Mouse (Mus musculus) gastrocnemius, postnatal 36 days (tissue): Measurements from ENCODE around the gene Tnnc1. TPM values are rescaled to one million over a fixed set of nuclear protein-coding genes. Genes with fewer than 3 reads are reported as not detected.
A peak's percentile ranks its signal among the peaks of the same experiment; 100 is the strongest.

Experiments used
- DNase-seq, 2 experiments: peaks; one replicate each; pipeline ENCODE4 v3.0.0; 2022
- intact Hi-C: fragments of 180-260 bp; cut with DNase I; formaldehyde crosslinking; loops from one replicate; pipeline ENCODE4 v1.15.1; 2025
- long read RNA-seq, 2 experiments: library from polyadenylated mRNA; stranded (forward); transcript quantifications; one replicate each; pipeline ENCODE4 v2.0.0; 2021
- total RNA-seq, 2 experiments: library from RNA; stranded (reverse); gene quantifications; 2 replicates each; pipeline ENCODE4 v1.2.3; 2021

The Tnnc1 gene
- total RNA-seq: 100 to 1,000 TPM; 121 to 774 TPM
- long read RNA-seq, experiment 1, transcript Tnnc1-202 (6 exons, 721 nt): major isoform, 307 of 317 reads
- long read RNA-seq, experiment 1, partial matches to known transcripts: 5 of 317 reads
- long read RNA-seq, experiment 1, other reads (novel, unspliced or antisense): 3 of 317 reads
- long read RNA-seq, experiment 2, transcript Tnnc1-202 (6 exons, 721 nt): major isoform, 2,150 of 2,251 reads
- long read RNA-seq, experiment 2, transcript Tnnc1-203 (6 exons, 584 nt): minor isoform, 22 of 2,251 reads
- long read RNA-seq, experiment 2, partial matches to known transcripts: 53 of 2,251 reads
- long read RNA-seq, experiment 2, other reads (novel, unspliced or antisense): 26 of 2,251 reads

DNA sequence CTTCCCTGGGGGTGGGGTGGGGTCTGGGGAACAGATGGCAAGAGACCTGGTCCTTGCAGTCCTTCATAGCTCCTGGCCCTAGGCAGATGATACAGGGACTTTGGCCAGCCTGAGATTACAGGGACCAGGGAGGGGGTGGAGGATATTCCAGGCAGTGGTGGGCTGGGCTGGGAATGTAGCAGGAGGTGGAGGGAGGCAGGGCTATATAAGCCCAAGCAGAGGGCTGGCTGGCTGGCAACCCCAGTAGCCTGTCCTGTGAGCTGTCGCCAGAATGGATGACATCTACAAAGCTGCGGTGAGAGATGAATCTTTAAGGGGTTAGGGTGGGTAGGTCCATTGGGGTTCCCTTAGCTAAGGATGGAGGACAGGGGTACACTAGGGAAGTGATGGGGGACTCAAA lies at the start of gene Tnnc1:
TSS of gene Tnnc1 (plus strand) at position 229 of the 400 bp plus-strand sequence.
- intact Hi-C loops: no loop called here
- DNase-seq: no peak

DNA sequence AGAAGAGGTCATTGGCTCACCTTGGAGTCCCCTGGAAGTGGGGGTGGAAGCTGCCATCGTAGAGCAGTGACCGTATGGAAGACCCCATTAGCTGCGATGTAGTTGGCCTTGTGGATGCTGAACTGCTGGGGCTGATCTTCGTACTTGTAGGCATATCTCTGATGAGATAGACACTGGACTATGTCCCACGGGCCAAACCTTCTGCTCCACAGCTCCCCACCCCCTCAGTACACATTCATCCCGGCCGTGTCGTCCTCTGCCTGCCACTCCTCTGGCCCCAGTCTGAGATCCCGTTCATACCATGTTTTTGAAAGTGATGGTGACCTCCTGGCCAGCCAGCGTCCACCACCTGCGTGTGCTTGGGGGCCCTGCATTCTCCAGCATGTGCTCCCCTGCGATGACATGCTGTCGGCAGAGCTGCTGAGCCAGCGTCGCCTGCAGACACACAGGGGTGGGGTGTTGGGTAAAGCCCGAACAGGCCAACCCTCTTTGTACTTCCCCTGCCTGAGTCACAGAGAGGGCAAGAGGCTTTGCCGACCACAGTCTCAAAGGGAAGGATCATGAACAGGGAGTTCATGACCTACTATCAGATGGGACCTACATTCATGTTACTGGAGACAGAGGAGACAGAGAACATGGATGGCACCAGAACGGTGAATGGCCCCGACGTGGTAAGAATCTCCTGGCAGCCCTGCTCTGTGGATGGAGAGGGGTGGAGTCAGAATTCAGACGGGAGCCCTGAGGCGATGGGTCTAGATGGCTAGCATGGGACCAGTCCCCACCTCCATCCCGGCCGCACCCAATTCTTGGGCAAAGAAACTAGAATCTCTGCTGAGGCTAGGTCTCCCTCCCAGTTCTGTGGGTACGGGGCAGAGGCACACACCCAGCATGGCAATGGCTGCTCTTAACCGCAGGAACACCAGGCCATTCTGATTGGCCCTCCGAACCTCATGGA lies 47.6 kb upstream of the Tnnc1 start:
- no peak for DNase-seq
- intact Hi-C loops: no loop called here

DNA sequence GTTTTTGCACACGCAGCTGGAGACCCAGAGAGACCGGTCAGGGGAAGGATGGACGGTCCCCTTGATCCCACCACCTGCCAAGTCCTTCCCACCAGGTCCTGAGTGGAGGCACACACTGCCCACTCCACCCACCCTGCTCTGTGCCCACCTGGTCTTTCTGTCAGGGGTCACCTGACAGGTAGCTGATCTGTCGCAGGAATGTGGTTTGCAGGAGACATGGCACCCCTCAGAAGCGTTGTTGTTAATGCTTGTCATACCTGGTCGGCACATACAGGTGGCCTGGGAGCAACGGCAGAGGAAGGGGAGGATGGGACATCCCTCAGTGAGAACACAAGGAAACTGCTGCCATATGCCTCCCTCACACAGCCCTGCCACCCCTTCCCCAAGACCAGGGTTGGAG lies 46.9 kb upstream of the Tnnc1 start:
- no peak for DNase-seq
- intact Hi-C loops: no loop called here

DNA sequence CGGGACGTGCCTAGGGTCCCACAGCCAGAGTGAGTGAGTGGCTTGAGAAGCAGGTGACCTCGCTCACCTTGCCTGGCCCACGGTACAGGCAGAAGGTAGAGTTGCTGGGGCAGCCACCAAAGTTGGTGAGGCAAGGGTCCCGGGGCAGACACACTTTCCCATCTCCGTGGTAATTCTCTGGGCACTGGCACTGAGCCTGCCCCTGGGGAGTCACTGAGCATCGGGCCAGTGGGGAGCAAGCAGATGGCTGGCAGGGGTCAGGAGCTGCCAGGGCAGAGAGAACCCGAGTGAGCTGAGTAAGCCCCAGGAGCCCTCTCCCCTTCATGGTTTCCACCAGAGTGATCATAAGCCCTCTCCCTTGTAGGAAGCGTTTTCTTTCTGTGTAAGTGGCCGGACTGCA lies 46.5 kb upstream of the Tnnc1 start:
- no peak for DNase-seq
- intact Hi-C loops: no loop called here

DNA sequence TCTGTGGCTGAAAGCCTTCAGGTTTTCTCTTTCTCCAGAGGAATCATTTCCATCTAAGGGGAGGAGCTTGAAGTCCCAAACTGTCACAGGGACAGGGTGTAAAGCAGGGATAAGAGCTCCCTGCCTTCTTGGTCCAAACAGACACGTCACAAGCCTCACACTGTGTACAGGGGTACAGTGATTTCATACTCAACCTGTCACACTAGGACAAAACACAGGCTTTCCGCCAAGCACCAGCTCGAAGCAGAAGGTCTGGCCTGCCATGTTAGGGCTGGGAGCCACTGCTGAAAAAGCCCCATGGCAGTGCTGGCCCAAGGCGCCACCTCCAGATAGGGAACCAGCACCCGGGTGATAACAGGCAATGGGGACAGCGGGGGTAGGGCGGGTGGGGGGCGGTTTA lies 44.0 kb upstream of the Tnnc1 start:
- intact Hi-C loops: no loop called here
- DNase-seq: no peak

DNA sequence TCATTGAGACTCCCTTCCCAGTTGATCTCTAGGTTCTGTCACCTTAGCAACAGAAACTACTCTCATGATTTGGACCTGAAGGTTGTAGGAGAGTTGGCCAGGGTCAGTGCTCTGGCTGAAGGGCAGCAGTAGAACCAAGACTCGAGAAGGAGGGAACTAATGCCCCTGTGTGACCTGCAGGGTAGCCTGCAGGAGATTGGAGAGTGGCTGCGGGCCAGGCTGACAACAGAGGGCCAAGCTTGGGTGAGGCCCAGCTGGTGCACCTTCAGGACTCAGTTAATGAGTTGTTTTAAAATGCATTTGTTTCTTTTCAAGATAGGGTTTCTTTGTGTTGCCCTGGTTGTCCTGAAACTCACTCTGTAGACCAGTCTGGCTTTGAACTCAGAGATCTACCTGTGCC lies 43.1 kb upstream of the Tnnc1 start:
- intact Hi-C loops: no loop called here
- no peak for DNase-seq

DNA sequence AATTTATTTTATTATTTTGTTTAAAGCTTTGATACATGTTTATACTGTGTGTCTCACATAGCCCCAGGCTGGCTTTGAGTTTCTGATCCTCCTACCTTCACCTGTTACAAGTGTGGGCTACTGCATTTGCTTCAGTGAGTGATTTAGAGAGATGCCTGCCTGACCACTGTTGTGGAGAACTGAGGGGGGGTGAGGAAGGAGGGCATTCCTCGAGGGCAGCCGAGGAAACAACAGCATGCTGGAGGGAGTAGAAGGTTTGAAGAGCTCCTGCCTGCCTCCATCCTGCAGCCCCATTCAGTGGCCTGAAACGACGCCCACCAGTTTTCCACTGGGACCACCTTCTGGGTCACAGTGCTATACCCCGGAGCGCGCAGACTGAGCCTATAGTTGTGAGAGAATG lies 42.7 kb upstream of the Tnnc1 start:
- intact Hi-C loops: no loop called here
- DNase-seq: no peak

DNA sequence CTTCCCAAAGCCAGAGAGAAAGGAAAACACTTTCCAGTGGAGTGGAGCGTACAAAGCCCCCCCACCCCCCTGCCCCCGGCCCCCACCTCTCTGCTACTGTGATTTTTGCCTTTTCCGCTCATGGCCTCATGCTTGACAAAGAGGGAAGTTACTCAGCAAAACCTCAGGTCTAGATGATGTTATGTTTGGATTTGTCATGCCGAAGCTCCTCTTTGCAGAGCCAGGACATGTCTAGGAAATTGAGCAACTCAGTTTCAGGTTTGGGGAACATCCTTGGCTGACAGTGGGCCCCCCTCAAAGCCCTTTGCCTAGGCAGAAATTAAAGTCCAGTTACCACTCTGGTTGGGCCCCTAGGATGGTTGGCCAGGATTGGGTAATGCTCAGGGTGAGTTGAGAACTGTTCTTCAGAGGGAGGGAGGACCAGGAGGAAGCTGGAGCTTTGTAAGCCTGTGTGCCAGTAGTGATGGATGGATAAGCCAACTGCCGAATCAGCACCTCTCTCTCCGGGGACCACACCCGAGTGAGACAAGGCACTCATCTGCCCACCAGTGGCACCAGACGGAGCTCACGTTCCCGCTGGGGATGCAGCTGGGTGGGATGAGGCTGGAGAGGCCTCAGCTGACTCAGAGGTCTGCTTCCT lies 42.0 kb upstream of the Tnnc1 start:
- no peak for DNase-seq
- intact Hi-C loops: no loop called here

DNA sequence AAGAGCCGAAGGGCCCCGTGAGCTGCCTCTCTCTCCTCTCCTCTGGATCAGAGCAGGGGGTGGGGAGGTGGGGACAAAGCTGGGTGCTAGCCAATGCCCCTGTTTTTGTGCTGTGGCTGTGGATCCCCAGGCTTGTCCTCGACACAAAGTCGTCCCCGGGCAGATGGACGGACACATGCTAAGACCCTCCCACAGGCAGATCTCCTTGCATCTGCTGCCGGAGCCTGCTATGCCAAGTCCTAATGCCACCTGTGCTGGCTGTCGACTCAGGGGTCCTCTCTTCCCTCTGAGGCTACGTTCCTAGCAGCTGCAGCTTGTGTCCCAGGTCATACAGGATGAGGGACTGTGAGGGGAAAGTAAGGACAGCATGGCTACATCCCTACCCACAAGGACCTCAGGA lies 41.3 kb upstream of the Tnnc1 start:
- intact Hi-C loops: no loop called here

DNA sequence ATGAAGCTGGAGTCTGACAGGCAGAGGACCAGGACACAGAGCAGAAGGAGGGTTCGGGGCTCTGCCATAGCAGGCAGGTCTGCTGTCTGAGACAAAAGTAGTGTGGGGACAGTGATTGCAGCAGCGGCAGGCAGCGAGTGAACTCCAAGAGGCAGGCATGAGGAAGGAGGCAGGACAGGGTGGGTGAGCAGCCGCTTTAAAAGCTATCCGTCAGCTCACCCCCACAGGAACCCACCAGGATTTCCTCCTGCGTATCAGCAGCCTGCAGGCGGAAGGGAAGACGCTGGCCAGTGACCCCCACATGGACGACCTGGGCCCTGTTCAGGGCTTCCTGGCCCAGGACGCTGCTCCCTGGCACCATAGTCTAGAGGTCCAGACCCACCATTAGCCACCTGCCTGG lies 39.7 kb upstream of the Tnnc1 start, which contains the start of gene Stab1:
TSS of gene Stab1 (minus strand) at position 217 of the 400 bp plus-strand sequence.
- intact Hi-C loops: no loop called here
- no peak for DNase-seq

More for the DNA sequence above, 41.3 kb upstream of the Tnnc1 start:
- DNase-seq: no peak

DNA sequence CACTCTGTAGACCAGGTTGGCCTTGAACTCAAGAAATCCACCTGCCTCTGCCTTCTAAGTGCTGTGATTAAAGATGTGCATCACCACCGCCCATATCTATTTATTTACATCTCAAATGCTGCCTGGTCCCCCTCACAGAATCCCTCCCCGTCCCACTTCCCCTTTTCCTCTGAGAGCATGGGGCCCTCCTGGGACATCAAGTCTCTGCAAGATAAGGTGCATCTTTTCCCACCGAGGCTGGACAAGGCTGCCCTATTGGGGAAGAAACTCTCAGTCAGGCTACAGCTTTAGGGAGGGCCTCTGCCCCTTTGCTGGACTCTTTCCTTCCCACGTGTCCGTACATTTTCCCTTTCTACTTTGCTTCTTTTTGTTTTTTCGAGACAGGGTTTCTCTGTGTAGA lies 38.6 kb upstream of the Tnnc1 start:
- no peak for DNase-seq
- intact Hi-C loops: no loop called here

DNA sequence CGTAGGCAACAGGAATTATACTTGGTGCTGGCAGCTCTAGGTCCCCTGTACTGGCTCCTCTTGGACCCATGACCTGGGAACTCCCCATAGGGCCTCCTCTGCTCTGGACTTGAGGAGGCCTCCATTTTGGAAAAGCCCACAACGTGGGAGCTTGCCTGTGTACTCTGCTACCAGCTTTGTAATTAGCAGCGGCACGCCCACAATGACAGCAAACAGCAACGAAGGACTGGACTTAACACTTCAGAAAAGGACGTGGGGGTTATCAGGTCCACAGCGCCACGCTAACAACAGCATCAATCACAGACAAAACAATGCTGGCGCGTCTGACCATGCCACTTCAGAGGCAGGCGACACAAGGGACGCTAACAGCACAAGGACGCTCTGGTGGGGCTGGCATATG lies 37.1 kb upstream of the Tnnc1 start:
- DNase-seq: no peak
- intact Hi-C loops: no loop called here

DNA sequence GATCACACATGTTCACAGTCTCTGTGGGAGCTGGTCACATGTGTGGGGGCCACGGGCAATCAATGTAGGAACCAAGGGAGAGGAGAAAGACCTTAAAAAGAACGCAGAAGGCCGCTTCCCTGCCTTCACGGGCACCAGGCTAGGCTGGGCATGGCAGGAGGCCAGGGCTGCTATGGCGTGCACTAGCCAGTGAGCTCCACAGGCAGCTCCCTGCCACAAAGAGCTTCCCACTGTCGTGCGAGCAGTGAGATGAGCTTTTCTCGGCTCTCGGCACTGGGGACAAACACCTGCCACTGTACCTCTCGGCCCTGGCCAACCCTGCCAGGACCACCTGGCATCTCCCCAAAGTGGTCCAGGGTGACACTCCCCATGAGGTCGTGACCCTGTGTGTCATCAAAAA lies 36.7 kb upstream of the Tnnc1 start:
- intact Hi-C loops: no loop called here
- DNase-seq: no peak

DNA sequence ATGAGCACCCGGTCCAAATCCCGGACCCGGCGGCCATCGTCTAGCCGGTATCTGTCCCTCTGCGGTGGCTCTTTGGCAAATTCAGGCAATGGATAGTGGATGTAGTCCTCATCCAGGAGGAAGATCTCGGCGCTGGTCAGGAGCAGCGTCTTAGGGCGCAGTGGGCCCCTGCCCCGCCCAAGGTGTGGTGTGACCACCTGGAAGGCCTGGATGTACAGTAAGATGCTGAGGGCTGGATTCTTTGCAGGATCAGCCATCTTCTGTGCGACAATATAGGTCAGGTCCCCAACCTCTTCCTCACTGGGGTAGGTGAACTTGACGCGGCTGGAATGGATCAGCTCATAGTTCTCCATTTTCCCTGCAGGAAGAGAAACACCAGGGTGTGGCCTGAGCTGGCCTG lies 36.3 kb upstream of the Tnnc1 start:
- no peak for DNase-seq
- intact Hi-C loops: no loop called here

DNA sequence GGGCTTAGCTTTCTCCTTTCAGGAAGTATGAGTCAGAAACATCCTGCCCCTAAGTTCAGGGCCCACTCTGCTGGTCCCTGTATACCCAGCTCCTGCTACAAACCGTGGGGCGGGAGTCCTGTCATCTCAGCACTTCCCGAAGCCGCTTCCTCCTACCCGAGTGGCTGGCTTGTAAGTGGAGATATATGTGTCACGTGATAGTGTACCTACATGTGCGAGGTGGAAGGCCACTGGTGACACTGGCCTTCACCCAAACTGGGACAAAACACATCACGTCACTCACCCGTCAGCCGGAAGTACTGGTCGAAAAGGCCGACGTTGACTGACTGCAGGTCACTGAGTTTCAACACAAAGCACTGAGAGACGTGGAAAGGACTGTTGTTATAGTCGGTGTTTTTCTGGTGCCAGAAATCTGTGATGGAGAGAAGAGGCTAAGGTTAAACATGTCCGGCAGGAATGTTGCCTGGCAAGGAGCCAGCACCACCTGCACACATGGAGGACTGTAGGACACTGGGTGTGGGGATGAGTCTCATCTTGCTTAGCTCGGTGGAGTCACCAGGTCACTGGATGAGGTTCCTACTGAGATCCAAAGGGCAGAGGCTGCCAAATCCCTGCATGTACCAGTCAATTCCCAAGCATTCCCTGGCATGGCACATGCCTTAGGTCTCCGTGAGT lies 35.2 kb upstream of the Tnnc1 start:
- DNase-seq: no peak
- intact Hi-C loops: no loop called here

DNA sequence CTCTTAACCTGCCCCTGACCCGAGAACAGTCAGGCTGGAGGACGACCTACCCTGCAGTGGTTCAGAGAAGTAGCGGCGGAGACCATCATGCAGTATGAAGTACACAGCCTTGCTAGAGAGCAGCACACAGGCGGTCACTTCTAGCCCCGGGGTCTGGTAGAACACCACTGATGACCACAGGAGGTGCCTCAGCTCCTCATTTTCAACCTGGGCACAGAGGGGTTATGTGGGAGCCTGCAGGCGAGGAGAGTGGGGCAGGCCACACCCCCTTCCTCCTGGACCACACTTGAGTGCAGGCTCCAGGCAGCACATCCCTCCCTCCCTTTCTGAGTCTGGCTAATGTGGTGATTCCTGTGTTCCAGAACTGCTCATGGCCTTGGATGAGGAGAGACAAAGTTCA lies 34.6 kb upstream of the Tnnc1 start:
- intact Hi-C loops: no loop called here
- DNase-seq: no peak

DNA sequence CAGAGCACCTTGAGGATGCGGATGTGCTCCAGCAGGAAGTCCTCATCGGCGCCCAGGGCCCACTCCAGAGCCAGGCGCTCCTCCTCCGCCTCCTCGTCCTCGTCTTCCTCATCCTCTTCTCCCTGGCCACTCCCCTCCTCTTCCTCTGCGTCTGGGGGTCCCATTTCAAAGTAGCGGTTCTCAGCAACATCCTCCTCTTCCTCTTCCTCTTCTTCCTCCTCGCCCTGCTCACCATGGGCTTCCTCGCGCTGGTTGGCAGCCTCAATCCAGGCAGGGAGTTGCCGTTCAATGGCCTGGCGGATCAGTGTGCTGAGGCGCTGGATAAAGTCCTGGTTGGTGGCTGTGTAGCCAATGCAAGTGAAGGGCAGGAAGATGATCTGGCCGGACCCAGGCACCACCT lies 30.8 kb upstream of the Tnnc1 start:
- intact Hi-C loops: no loop called here

DNA sequence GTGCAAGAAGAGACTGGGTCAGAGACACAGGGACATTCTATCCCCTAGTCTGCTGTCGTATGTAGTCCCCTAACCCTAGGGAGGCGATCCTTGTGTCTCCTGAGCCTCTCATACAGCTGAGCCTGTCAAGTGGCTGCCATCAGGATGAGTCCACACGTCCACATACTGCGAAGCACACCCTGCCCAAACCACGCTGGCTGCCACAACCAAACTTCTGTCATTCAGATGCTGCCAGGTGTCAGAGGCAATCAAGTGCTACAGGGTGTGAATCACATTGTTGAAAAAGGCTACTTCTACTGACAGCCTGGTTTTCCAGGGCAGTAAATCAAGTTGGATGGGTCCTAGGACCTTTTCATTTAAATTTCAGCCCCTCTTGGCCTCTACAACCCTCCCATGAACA lies 30.4 kb upstream of the Tnnc1 start:
- intact Hi-C loops: no loop called here
- DNase-seq: no peak

More for the DNA sequence above, 30.8 kb upstream of the Tnnc1 start:
- no peak for DNase-seq

DNA sequence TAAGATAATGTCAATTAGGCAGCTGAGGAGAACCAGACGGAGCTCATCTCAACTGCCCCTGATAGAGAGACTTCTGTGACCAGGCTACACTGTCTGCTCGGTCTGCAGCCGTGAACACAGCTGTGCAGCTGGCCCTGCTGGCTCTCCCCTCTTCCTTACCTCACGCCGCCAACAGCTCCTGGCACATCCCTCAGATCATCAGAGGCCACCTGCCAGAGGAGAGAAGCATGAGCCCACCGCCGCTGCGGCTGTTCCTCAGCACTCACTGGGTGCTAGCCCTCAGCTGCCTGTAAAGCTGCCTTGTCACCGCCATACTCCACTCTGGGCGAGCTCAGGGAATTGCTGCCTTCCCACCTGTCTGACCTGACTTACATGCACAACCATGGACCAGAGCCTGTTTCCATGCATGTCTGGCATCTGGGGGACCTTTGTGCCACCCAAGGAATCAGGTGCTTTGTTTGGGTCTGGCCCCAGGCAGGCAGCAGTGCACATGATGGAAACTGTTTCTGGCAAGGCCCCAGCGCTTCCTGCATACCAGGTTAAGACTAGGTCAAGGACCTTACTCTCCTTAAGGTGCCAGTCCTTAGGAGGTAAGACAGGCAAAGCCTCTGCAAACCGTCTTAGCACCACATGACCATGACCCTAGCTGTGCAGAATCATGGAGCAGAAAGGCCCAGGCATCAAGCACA lies 28.3 kb upstream of the Tnnc1 start:
- intact Hi-C loops: no loop called here
- DNase-seq: peak in 1 of 2 experiments; percentile 39

DNA sequence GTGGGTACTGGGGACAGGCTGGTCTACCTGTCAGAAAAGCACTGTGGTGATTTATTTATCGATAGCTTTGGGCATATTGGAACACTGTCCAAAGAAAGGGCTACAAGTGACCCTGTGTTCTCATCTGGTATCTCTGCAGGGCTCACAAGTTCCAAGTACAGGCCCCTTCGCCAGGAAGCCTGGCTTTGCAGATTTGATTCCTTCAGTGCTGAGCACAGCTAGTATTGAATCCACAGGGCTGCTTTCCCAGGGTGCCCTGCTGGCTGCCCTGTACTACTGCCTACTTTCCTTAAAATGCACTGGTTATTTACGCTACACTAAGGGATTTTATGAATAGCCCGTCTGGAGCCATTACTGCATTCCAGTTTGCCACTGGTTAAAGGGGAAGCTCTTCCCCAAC lies 26.6 kb upstream of the Tnnc1 start:
- intact Hi-C loops: no loop called here

More for the DNA sequence above, 26.6 kb upstream of the Tnnc1 start:
- no peak for DNase-seq
